Mouse (Mus musculus): ENCODE data around the gene Helt.
"Not testable (repeated sequence)": the region's sequence is repeated elsewhere in the genome, so short reads cannot be mapped to it uniquely, and the experiment has no call there.

Helt gene

GRCm38 (mm10) chr8:46296551-46296950 lies 2.1 kb upstream of the Helt start:
- no peak for DNase-seq (ENCODE audit: low spot score)

GRCm38 (mm10) chr8:46295951-46296350 lies 1.5 kb upstream of the Helt start:
- no peak for DNase-seq (ENCODE audit: low spot score)

- DNase-seq (ENCODE audit: low spot score), result no peak
Observed at GRCm38 (mm10) chr8:46295101-46295534, 647 bp upstream of the Helt start.

- no peak for DNase-seq (ENCODE audit: low spot score)
Observed at GRCm38 (mm10) chr8:46293741-46294151, 725 bp downstream of the Helt start.

GRCm38 (mm10) chr8:46293201-46293600 lies 1.3 kb downstream of the Helt start:
- DNase-seq (ENCODE audit: low spot score), result no peak

- no peak for DNase-seq (ENCODE audit: low spot score)
Observed at GRCm38 (mm10) chr8:46291931-46292675, 2.4 kb downstream of the Helt start.

- DNase-seq (ENCODE audit: low spot score), result no peak
Observed at GRCm38 (mm10) chr8:46289274-46289673, 5.2 kb downstream of the Helt start.

- no peak for DNase-seq (ENCODE audit: low spot score)
Observed at GRCm38 (mm10) chr8:46288021-46288420, 6.5 kb downstream of the Helt start.

- no peak for DNase-seq (ENCODE audit: low spot score)
Observed at GRCm38 (mm10) chr8:46285980-46286379, 8.5 kb downstream of the Helt start.

GRCm38 (mm10) chr8:46281536-46281935 lies 12.9 kb downstream of the Helt start:
- DNase-seq (ENCODE audit: low spot score), result peak; percentile 31

- no peak for DNase-seq (ENCODE audit: low spot score)
Observed at GRCm38 (mm10) chr8:46276939-46277338, 17.5 kb downstream of the Helt start.

- DNase-seq (ENCODE audit: low spot score), result no peak
Observed at GRCm38 (mm10) chr8:46270741-46271140, 23.7 kb downstream of the Helt start.

GRCm38 (mm10) chr8:46270147-46270546 lies 24.3 kb downstream of the Helt start:
- no peak for DNase-seq (ENCODE audit: low spot score)

GRCm38 (mm10) chr8:46266801-46267200 lies 27.7 kb downstream of the Helt start:
- no peak for DNase-seq (ENCODE audit: low spot score)

- not testable (repeated sequence) for DNase-seq (ENCODE audit: low spot score)
Observed at GRCm38 (mm10) chr8:46264206-46264605, 30.3 kb downstream of the Helt start.

GRCm38 (mm10) chr8:46257921-46258682 lies 36.4 kb downstream of the Helt start:
- DNase-seq (ENCODE audit: low spot score), result no peak

GRCm38 (mm10) chr8:46252456-46252855 lies 42.0 kb downstream of the Helt start:
- DNase-seq (ENCODE audit: low spot score), result no peak

GRCm38 (mm10) chr8:46251561-46251960 lies 42.9 kb downstream of the Helt start:
- no peak for DNase-seq (ENCODE audit: low spot score)

- no peak for DNase-seq (ENCODE audit: low spot score)
Observed at GRCm38 (mm10) chr8:46246346-46246745, 48.1 kb downstream of the Helt start.

GRCm38 (mm10) chr8:46242946-46243345 lies 51.5 kb downstream of the Helt start:
- no peak for DNase-seq (ENCODE audit: low spot score)
